Mouse (Mus musculus) spleen, postnatal 14 days (tissue): ENCODE results near the gene Fat3.

ENCODE experiments used
- DNase-seq, 2 experiments: peaks; one replicate each; pipeline ENCODE4 v3.0.0; 2021 to 2022; ENCODE audit warnings: low spot score in 2 of 2

The Fat3 gene

GRCm38 (mm10) chr9:16147735-16148134 lies 353.4 kb downstream of the Fat3 start:
- DNase-seq: no peak

- no peak for DNase-seq
Measured at GRCm38 (mm10) chr9:16144684-16145083, 356.4 kb downstream of the Fat3 start.

- no peak for DNase-seq
Measured at GRCm38 (mm10) chr9:16139300-16139699, 361.8 kb downstream of the Fat3 start.

- no peak for DNase-seq
Measured at GRCm38 (mm10) chr9:16133098-16133497, 368.0 kb downstream of the Fat3 start.

- no peak for DNase-seq
Measured at GRCm38 (mm10) chr9:16132594-16132993, 368.5 kb downstream of the Fat3 start.

- DNase-seq: no peak
Measured at GRCm38 (mm10) chr9:16121756-16122155, 379.3 kb downstream of the Fat3 start.

- no peak for DNase-seq
Measured at GRCm38 (mm10) chr9:16114821-16115485, 386.1 kb downstream of the Fat3 start.

GRCm38 (mm10) chr9:16113936-16114642 lies 387.0 kb downstream of the Fat3 start:
- no peak for DNase-seq

GRCm38 (mm10) chr9:16107900-16108299 lies 393.2 kb downstream of the Fat3 start:
- no peak for DNase-seq

GRCm38 (mm10) chr9:16107386-16107785 lies 393.7 kb downstream of the Fat3 start:
- DNase-seq: no peak

- no peak for DNase-seq
Measured at GRCm38 (mm10) chr9:16098553-16098952, 402.5 kb downstream of the Fat3 start.

- DNase-seq: no peak
Measured at GRCm38 (mm10) chr9:16093047-16093668, 407.9 kb downstream of the Fat3 start.

- DNase-seq: no peak
Measured at GRCm38 (mm10) chr9:16092051-16092967, 408.8 kb downstream of the Fat3 start.

- no peak for DNase-seq
Measured at GRCm38 (mm10) chr9:16079292-16079691, 421.8 kb downstream of the Fat3 start.

- no peak for DNase-seq
Measured at GRCm38 (mm10) chr9:16074664-16075063, 426.4 kb downstream of the Fat3 start.

- DNase-seq: no peak
Measured at GRCm38 (mm10) chr9:16074116-16074515, 427.0 kb downstream of the Fat3 start.

GRCm38 (mm10) chr9:16063447-16063846 lies 437.6 kb downstream of the Fat3 start:
- DNase-seq: no peak

GRCm38 (mm10) chr9:16062472-16062871 lies 438.6 kb downstream of the Fat3 start:
- no peak for DNase-seq

- no peak for DNase-seq
Measured at GRCm38 (mm10) chr9:16046686-16047085, 454.4 kb downstream of the Fat3 start.

- DNase-seq: no peak
Measured at GRCm38 (mm10) chr9:16037375-16037774, 463.7 kb downstream of the Fat3 start.

GRCm38 (mm10) chr9:16036346-16036745 lies 464.7 kb downstream of the Fat3 start:
- DNase-seq: no peak

- no peak for DNase-seq
Measured at GRCm38 (mm10) chr9:16029715-16030285, 471.3 kb downstream of the Fat3 start.
